Mouse (Mus musculus) neutrophil, adult 5-6 weeks (primary cell): Measurements from ENCODE around the gene Prpf18. TPM values are rescaled to one million over a fixed set of nuclear protein-coding genes. Genes with fewer than 3 reads are reported as not detected.

ENCODE experiments used
- ATAC-seq: fragments of 151-379, 151-347 bp; 2 replicates; pipeline ENCODE4 v1.8.0; 2017; ENCODE audit warnings: mild to moderate bottlenecking, moderate TSS enrichment; ENCODE audit not compliant: insufficient number of reproducible peaks, poor library complexity, low FRiP score, severe bottlenecking; ENCODE audit errors: extremely low read depth
- total RNA-seq: library from RNA; stranded (forward); fragments of 200-1000 nt; gene quantifications from 2 replicates; pipeline ENCODE4 v1.2.3, GENCODE M21; 2017

Gene Prpf18
- 88.5 and 88.8 TPM in 2 replicates for total RNA-seq

DNA sequence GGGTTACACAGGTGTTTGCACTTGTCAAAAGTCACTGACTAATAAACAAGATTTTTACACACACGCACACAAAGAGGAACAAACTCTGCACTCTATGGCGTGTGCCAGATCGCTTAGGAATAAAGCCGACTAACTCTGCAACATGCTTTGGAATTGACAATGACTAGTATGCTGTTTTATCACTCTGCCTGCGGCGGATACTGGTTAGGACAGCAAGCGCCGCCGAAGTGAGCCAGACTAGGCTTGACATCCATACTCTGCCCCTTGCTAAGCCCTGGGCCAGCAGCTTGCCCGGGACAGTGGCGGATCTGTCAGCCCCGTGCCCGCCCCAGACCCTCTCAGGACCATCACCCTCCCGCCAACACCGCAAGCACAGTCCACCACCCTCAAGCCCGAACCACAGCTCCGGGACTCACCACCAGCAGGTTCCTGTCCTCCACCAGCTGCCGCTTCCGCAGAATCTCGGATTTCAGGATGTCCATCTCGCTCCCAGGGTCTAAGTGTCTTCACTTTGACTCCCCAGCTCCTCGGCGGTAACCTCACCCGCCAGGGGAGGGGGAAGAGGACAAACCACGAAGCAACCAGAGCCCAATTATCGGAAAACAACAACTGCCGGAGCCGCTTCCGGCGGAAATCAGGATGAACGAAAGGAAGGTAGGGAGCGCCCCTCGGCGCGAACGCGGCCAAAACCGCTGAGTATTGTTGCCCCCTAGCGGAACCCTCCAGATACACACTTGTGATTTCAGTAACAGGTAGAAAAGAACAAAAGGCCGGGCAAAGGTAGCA, at the start of gene Prpf18:
Prpf18 (minus strand) TSS at position 614 of the 786 bp plus-strand sequence.
- peak; percentile 94 for ATAC-seq

DNA sequence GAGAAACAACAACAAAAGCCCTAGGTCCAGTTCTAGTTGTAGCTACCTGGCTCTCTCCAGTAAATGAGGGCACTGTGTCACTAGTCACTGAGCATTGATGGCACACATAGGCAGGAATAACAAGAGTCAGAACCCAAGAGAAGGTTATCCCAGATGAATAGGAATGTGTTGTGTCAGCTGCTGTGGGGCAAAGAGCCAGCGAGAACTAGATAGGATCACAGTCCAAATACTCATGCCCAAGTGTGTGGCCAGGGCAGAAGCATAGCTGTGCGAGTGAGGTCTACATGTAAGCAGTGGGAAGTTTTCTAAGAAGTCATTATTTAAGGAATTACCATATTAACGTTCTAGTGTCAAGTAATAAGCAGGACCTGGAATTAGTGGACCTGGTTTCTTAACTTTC, 28.0 kb upstream of the Prpf18 start:
- no peak for ATAC-seq

DNA sequence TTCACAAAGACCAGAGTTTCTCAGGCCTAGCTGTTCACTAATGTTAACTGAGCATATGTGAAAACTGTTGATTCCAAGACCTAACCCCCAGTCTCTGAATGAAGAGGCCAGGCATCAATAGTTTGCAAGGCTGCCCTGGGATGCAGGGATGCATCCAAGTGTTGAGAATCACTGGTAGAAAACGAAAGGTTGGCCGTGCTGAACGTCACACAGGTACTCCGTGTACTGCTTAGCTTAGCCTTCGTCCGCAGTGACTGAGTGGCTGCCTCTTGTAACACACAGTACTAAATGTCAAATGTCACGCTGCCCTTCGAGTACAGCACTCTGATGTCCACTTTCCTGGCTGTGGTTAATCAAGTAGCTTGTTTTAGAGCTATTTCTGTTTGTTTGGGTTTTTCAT, 19.7 kb upstream of the Prpf18 start:
- ATAC-seq: no peak

DNA sequence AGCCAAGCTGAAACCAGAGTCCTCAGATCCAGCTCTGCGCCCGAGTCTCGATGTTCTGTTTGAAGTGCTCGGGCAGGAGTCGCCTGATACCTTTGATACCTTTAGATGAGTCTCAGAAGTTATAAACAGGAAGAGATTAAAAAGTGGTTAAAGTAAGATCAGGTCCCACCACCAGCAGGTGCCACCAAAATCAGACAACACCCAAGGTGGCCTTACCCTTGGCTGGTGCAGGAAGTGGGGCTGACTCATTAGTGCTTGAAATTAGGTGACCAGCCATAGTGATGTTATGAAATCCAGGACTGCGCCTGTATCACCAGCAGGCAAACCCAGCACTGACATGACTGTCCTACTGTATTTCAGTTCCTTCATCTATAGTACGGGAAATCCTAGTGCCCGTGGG, 17.8 kb upstream of the Prpf18 start:
- no peak for ATAC-seq

DNA sequence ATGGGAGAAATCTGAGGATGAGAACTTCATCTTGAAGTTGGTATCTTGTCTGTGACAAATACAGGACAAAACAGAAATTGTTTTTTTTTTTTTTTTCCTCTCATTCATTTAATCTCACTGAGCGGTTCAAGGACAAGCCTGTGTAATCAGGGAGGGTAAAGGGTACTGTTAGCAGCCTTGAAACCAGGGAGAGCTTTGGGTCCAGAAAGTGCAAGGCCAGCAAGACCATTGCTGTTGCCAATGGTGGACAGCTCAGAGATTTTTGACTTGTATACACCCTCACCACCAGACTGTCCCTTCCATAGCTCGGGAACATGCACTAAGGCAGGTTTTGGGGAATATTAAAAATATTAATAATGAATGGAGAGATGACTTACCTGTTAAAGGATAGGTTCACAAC, 16.7 kb upstream of the Prpf18 start:
- ATAC-seq: no peak

DNA sequence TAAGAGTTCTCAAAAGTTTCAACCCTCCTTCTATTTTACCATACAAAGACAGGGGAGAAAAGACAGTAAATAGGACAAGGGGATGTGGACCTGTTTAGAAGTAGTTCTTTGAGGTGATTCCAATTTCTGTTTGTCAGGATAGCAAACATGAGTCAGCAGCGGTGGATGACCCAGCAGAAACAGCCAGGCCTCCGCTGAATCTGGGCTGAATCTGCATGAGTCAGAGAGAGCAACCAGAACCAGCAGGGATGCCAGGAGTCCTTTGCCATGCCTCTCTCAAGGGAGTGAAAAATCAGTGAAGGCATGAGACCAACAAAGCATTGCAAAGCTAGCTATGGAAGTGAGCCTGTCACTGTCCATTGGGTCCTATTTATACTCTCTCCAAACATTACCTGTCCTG, 8.8 kb upstream of the Prpf18 start:
- no peak for ATAC-seq

DNA sequence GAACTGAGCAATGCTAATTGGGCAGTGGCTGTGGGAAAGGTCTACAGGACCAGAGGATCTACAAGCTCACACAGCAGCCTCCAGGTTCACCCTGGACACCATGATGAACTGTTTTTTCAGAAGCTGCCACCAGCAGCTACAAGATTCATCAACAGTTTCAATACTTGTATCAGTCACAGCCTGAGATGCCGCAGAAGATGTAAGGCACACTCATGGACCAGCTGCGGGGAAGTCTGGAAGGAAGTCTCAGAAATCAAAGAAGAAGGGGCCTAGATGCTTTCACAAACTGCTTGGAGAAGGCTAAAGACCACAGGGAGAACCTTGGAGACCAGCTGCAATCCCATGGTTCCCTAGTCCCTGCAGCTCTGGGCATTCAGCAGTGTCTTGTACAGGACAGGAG, 2.3 kb downstream of the Prpf18 start:
- no peak for ATAC-seq

DNA sequence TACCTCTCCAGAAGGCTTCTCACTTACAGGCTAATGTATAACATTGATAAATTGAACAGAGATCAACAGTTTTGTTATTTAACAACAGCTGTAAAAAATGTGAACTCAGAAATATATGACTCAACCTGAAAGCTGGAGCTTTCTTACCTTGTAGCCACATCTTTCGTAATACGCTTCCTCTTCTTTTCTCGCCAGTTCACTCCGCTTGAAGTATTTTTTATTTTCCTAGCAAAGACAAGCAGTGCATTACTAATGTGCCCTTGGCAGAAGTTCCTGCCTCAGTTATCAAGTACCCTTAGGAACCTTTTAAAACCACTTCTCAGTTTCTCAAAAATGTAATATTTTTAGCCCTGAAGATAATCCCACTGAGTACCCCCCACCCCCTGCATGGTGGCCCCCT, 3.8 kb downstream of the Prpf18 start:
- no peak for ATAC-seq

DNA sequence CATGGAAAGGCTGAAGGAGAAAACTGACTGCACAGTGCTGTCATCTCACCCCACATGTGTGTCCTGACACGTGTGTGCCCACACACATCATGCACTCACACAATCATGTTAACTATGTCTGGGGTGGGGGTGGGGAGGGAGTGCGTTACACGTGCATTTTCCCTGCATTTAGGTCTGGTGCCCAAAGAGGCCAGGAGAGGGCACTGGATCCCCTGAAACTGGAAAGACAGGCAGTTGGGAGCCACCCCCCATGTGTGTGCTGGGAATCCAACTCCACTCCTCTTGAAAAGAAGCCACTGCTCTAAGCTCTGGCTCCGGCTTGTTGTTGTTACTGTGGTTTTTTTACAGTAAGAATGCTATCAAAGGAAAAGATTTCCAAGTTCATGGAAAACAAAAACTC, 6.8 kb downstream of the Prpf18 start:
- no peak for ATAC-seq

DNA sequence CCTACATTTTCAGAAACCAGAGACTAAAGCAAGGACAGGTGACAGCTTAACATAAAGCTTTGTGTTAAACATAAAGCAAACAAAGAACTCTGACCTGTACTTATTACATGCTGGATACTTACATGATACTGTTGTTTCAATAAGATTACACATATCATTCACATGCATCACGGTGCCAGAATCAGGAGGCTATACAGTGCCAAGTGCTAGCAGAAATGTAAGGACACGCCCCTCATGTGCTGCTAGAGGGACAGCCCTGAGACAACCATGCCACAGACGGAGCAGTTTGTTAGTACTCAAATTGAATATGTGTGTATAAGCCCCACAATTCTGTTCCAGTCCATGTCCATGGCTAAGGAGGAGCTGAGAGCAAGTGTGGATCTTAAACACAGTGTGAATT, 13.7 kb downstream of the Prpf18 start:
- ATAC-seq: no peak

DNA sequence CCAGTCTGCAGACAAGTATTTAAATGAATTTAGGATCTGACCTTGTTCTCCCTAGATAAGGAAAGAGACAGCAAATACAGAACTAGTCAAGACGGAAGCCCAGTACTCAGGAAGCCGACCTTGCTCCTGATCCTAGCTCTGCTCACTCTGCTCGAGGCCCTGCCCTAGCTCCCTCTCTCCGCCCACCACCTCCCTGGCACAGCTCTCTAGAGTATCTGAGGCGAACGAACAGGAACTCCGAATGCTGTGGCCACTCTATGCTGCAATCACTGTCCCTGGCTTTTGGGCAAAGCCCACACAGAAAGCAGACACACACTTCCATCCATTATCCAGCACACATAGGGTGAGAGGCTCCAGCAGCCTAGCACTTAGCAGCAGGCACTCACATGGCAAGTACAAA, 15.3 kb downstream of the Prpf18 start:
- ATAC-seq: no peak

DNA sequence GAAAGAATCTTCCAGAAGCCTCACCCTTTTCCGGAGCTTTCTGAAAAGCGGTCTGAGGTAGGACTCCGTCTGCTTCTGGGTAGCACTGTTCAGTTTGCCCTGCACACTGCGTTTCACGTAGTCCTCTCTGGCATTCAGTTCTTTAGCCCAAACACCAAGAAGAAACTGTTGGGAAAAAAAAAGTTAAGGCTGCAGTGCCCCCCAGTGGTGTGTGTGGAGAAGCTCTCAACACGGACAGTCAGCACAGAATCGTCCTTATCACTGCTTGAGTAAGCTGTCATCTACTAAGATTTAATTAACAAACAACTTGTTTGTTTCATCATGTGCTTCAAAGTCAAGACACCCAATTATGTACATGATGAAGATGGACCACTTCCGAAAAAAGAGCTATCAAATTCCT, 16.1 kb downstream of the Prpf18 start:
- ATAC-seq: no peak

DNA sequence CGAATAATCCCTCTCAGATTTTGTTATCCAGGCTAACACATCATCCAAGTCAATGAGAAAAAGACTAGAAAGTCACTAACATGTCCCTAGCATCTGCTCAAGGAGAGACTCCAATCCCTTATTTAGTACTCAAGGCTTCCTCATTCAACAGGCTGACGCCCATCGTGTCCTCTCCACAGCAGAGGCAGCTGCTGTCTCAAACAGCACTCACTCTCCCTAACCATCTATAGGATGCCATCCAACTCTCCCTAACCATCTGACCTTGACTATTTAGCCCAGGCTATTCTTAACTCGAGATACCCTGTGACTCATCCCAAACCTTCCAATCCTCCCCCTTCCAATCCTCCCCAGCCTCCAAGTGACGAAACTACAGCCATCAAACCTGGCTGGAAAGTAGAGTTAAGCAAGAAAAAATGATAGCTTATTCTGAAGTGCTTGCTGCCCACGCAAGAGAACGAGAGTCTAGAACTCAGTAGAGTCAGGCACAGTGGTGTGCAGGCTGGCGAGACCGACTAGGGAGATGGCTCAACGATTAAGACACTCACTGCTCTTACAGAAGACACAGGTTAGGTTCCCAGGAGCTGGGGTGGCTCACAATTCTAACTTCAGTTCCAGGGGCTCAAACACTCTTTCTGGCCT, 21.6 kb downstream of the Prpf18 start:
- ATAC-seq: no peak

DNA sequence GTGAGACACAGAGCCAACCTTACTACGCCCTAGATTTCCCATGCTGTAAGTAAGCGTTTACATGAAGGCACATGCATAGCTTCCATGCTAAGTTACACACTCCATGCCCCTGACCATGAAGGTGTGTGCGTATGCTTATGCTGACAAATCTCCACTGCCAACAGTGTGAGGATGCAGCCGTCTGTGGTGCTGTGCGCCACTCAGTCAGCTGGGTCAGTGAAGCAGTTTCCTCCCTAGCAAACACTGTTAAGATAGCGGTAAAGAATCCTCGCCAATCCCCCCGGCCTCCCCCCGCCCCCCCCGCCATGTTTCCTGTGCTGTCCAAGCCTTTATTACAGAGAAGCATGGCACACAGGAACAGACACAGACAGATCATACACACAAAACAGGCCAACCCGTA, 22.4 kb downstream of the Prpf18 start:
- no peak for ATAC-seq

DNA sequence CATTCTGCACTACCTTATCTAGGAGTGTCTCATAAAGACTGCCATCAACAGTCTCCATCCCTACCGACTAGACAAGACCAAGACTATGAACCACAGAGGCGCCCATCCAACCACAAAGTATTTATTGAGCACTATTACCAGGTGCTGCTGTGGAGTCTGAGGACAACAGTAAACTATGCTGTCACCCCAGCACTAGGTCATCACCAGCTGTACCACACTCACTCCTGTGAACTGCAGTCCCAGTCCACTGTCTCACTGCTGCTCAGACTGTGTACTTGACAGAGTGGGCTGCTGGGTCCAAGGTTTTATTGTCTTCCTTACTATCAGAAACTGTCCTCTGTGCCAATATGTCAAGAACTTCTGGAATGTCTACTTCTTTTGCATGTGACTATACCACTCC, 23.0 kb downstream of the Prpf18 start:
- no peak for ATAC-seq

DNA sequence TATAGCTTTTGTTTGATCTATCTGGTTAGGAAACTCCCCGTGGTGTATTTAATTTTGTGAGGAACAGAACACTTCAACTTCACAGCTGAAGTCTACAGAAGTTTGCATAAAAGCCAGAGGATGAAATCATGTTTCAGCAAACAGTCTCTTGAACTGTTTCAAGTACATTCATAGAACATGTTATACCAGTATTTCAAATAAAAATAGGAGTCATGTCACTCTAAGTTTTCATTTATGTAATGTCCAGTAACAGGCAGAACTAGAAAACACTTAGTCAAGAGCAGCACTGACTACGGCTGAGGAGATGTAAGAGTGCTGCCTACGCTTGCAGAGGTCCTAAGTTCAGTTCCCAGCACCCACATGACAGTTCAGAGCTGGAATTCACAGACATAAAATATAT, 25.0 kb downstream of the Prpf18 start:
- no peak for ATAC-seq

DNA sequence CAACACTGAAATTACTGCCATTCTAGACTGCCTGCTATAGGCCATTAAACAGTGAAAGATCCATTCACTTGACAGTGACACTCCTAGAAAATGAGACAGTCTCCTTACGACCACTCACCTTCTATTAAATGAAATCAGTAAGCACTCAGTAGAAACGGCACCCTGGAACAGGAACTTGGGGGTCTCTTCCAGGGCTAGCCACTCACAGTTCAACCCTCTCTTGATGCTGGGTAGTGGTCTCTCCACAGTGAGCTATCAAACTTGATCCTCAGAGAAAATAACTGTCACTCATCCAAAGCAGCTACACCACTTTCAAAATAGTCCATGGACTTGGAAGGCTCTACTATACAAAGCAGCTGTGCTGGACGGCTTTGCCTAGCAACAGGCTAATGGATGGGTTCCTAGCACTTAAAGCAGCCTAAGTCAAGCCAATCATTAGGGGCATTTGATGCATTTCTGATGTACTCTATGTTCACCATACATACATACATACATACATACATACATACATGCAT, 30.4 kb downstream of the Prpf18 start:
- no peak for ATAC-seq

DNA sequence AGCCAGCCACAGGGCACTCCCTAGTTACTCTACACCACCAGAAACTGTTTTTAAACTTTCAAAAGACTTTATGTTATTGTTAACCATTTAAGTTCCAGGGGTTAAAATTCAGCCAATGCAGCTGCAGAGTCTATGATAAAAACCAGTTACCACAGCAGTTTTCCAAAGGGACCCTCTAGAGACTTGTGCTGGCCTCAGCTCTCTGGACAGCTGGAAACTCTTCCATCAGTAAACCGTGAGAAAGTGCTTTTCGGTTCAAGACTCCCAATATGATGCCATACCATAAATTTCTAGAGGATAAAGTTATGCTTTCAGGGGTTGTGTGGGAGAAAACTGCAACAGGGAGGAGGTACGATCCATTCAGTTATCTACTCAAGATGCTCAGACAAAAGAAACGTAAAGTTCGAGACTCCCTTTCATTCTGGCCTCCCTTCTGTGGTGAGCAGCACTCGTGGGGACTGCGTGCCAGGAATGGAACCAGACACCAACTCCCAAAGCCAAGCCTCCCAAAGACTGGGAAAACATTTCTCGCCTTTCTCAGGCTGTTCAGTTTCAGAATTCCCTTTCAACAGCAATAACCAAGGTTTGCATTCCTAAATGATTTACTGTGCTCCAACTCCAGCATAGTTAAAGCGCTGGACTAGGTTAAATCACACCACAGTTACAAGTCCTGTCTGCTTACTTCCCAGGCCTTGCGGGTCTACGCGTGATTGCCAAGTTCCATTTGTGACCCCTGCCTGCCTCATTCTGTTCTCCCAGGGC, 31.1 kb downstream of the Prpf18 start:
- no peak for ATAC-seq

DNA sequence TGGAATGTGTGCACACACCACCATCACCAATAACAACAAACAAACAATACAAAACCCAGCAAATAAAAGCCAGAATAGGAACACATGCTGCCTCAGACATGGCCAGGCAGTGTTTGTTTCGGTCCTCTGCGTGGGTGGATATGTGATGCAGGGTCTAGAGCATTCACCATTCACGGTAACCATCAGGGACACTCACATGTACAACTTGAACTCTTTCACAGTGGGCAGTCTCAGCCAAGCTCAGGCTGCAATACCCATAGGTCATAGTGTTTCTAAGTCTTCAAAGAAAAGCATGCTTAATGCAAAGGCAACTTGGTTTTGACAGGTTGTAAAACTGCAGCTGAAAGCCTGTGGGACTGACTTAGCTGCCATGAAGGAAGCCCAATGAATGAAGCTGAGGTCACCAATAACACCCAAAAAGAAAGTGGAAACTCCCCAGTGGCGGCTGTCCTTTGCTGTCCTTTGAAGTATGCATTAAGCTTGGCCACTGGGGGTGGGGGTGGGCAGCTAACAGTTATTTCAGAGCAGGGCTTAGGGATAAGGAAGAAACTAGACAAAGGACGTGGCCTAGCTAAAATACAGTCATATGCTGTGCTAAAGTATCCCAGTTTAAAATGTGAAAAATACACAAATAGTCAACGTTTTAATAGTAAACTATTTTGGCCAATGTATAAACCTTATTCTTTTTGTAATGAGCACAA, 31.9 kb downstream of the Prpf18 start:
- no peak for ATAC-seq
